Mouse (Mus musculus): ENCODE data around the gene Ppl. TPM values are rescaled to one million over a fixed set of nuclear protein-coding genes. Genes with fewer than 3 reads are reported as not detected.
A peak's percentile ranks its signal among the peaks of the same experiment; 100 is the strongest.

Ppl gene
- total RNA-seq, 2 experiments from 2014 or later, result 0.51 to 0.91 TPM

- DNase-seq (ENCODE audit: low spot score in 2 of 2), result no peak
Observed at GRCm38 (mm10) chr16:5130196-5130595, 2.0 kb downstream of the Ppl start.

DNA sequence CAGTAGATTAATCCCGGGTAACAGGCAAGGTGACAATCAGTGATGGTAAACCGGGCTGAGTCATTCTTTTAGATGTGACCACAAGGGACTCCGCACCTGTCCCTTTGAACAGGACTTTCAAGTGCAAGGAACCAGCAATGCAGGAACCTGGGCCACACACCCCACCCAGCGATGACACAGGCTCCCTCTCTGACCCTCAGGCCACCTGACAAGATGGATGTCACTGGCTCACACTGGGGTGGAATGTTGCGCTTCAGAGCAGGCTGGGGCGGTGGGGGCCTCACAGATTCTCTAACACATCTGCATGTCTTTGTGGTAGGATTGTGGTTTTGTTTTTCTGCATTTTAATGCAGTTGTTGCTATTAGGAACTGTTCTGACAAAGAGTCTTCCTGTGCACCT is 8.7 kb downstream of the Ppl start:
- no peak for DNase-seq (ENCODE audit: low spot score in 2 of 2)

- no peak for DNase-seq (ENCODE audit: low spot score in 2 of 2)
Observed at GRCm38 (mm10) chr16:5119845-5120244, 12.4 kb downstream of the Ppl start.

GRCm38 (mm10) chr16:5119385-5119784 is 12.8 kb downstream of the Ppl start:
- no peak for DNase-seq (ENCODE audit: low spot score in 2 of 2)

DNA sequence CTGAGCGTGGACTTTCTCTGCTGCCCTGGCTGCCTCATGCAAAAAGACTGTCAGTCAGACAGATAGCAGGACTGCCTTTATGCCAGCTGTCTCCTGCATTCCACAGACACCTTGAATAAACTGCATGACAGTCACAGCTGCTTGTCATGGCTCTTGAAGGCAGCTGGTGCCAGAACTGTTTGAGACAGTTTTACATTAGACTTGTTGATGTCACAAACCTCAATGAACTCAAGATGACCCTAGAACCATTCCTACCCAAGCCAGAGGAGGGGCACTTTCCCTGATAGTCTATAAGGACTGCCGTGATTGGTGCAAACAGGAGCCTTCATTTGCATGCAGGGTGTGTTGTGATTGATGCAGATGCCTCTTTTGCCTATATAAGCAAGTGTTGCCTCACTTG is 18.6 kb downstream of the Ppl start:
- DNase-seq (ENCODE audit: low spot score in 2 of 2), result no peak

- DNase-seq (ENCODE audit: low spot score in 2 of 2), result no peak
Observed at GRCm38 (mm10) chr16:5113002-5113550, 19.1 kb downstream of the Ppl start.

- DNase-seq (ENCODE audit: low spot score in 2 of 2), result no peak
Observed at GRCm38 (mm10) chr16:5111021-5111420, 21.2 kb downstream of the Ppl start.

DNA sequence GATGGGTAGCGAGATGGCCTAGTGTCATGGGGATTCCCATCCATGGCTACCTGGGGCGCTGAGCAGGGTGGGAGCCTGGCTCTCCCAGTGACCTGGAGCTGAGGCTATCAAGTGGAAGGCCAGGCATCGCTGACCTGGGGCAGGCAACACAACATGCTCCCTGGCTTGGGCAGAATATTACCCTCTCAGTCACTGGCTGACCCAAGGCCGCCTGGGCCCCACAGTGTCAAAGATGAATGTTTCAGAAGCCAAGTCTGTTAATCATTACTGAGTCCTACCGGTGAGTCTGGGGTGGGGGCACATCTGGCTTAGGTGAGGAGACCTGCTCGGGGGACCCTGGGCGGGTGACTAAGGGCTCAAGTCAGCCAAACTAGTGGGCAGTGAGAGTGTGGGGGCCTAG is 22.3 kb downstream of the Ppl start:
- DNase-seq (ENCODE audit: low spot score in 2 of 2), result no peak

GRCm38 (mm10) chr16:5101000-5101399 is 31.2 kb downstream of the Ppl start:
- no peak for DNase-seq (ENCODE audit: low spot score in 2 of 2)

GRCm38 (mm10) chr16:5096504-5096903 is 35.7 kb downstream of the Ppl start:
- no peak for DNase-seq (ENCODE audit: low spot score in 2 of 2)

- DNase-seq (ENCODE audit: low spot score in 2 of 2), result no peak
Observed at GRCm38 (mm10) chr16:5093285-5093684, 38.9 kb downstream of the Ppl start.

DNA sequence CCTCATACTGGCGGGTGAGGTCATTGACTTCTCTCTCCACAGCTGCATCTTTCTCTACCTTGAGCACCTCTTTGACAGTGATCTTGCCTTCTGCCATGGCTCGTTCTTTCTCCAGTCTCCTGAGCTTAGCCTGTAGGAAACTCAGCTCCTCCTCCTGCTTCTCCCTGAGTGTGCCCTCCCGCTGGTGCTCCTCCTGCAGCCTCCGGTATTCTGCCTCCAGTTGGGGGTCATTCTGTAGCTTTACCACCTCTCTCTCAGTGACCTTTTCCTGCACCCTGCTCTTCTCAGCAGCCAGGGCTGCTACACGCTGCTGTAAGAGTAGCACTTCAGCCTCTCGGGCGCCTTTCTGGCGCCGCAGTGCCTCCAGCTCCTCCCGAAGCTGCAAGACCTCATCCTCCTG is 43.2 kb downstream of the Ppl start:
- no peak for DNase-seq (ENCODE audit: low spot score in 2 of 2)

GRCm38 (mm10) chr16:5086179-5086578 is 46.0 kb downstream of the Ppl start:
- DNase-seq (ENCODE audit: low spot score in 2 of 2), result no peak

- no peak for DNase-seq (ENCODE audit: low spot score in 2 of 2)
Observed at GRCm38 (mm10) chr16:5085196-5085595, 47.0 kb downstream of the Ppl start.

GRCm38 (mm10) chr16:5074341-5074740 is 57.9 kb downstream of the Ppl start:
- no peak for DNase-seq (ENCODE audit: low spot score in 2 of 2)

DNA sequence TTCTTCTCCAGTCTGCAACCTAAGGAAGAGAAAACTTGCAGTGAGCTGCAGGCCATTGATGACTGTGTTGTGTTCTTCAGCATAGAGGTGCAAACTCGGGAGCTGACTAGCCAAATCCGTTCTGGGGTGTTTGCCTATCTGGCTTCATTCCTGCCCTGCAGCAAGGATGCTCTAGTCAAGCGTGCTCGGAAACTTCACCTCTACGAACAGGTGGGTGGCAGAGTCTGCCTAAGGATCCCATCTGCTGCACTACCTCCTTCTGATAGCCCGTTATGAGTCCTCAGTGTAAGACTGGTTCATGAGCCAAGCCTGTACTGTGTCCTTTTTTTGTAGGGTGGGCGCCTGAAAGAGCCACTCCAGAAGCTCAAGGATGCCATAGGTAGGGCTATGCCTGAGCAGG is 60.2 kb downstream of the Ppl start:
- DNase-seq (ENCODE audit: low spot score in 2 of 2), result no peak

DNA sequence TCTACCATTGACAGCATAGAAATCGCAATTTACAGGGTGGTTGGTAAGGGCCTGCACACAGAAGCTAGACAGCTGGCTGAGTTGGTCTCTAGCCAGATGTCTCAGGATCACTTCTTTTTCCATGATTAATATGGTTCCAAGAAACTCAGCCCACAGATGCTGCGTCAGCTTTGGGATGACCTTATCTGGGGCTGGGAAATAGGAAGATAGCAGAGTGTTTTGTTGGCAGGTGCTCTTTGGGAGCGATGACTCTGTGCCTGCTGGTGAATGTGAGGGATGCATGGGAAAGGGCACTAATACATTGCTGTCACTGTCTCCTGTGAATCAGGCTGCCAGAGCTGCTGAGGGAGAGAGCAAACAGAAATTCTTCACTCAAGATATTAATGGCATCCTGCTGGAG is 61.9 kb downstream of the Ppl start:
- DNase-seq (ENCODE audit: low spot score in 2 of 2), result peak; percentile 25 to 26

GRCm38 (mm10) chr16:5063472-5063871 is 68.7 kb downstream of the Ppl start:
- no peak for DNase-seq (ENCODE audit: low spot score in 2 of 2)

GRCm38 (mm10) chr16:5058114-5058513 is 74.1 kb downstream of the Ppl start:
- no peak for DNase-seq (ENCODE audit: low spot score in 2 of 2)

DNA sequence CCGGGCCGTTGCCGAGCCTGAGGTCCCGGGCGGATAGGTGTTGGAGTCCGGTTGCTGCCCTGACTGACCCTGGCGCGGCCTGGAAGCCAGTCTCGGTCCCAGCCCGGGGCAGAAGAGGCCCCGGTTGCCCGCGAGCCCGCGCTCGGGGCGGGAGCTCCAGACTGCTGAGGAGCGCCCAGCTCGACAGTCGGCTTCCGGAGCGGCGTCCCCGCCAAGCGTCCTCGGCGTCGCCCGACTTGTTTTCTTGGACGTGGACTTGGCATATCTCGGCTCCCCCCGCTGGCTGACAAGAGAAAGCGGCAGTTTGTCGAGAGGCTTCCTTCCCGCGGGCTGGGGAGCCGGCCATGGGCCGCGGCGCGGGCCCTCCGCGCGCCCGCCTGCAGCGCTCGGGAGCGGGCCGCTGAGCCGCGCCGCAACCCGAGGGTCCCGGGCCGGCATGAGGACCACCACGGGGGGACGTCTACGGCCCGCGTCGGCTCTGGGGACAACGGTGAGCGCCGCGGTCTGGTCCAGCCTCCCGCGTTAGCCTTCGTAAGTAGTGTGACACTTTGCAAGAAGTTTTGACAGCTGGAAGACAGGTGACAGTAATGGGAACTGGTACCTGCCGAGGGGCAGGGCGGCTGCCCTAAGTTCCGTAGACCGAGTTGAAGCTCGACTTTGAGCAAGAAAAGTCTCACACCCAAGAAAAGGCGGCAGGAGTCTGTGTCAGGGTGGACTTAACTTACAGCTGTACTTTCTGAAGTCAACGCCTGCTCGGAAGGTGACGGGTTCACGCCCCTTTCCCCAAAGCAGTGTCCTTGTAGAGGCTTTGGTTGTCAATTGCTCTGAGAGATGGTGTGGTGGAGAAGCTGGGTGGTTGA is 81.7 kb downstream of the Ppl start:
- peak in 1 of 2 experiments; percentile 78 for DNase-seq (ENCODE audit: low spot score in 2 of 2)

DNA sequence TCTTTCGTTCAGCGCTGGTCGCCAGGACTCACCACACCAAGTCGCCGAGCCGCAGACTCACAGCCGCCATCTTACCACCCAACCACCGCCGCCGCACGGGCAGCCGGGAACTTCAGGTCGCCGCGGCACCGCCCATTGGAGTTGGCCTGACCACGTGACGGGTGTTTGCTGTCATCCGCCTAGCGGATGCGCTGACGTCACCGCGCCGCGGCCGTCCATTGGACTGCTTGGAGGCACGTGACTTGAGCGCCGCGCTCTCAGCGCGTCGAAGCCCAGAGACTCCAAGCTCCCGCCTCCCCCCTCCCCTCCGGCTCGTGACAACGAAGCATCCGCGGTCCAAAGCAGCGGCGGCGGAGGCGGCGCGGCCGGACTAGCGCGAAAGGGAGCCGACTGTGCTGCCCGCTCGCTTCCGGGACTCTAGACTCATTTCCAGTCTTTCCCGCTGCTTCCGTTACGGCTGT is 82.4 kb downstream of the Ppl start, which contains the start of the genes Glyr1 and Ubn1:
Gene Glyr1, minus strand, starts transcription at position 90 of the 461 bp plus-strand sequence.
Gene Ubn1, plus strand, starts transcription at position 284 of the 461 bp plus-strand sequence.
- peak; percentile 98 to 99 for DNase-seq (ENCODE audit: low spot score in 2 of 2)

GRCm38 (mm10) chr16:5049182-5049773 is 82.9 kb downstream of the Ppl start:
- no peak for DNase-seq (ENCODE audit: low spot score in 2 of 2)

Data from layer of hippocampus, postnatal 10 days (tissue).